Mouse (Mus musculus): Measurements from ENCODE around the gene Cd72.

DNA sequence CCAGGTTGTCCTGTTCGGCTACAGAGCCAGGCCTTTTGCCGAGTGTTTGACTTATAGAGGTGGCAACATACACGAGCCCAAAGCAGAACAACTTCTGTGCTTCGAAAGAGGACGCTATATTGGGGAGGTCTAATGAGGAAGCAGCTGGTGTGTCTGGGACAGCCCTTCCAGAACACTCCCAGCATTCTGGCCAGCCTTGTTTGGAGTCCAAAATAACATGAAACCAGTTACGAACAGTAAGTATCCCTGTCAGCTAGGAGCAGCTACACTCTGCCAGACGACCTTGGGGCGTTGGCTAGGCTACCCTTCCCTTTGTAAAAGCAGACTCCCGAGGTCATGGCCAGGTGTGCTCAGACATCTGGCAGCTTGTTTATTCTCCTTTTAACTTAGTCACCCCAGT, 52.2 kb downstream of the Cd72 start:
- TF ChIP-seq POLR2A (IDR thresholded peaks at IDR 0.05; ENCODE audit: extremely low read depth, insufficient read depth, low read length), result no peak
- TF ChIP-seq CTCF (IDR thresholded peaks at IDR 0.05; ENCODE audit: extremely low read depth, insufficient read depth, low read length), result no peak
